ENCODE assay signal across 9 mouse cellular contexts in genomic region chr16:34996133-34996532, GRCm38 (mm10). TPM values are rescaled to one million over a fixed set of nuclear protein-coding genes. Genes with fewer than 3 reads are reported as not detected.
DNase-seq lines count a peak whose midpoint lies in the region; ATAC-seq and TF ChIP-seq lines count a peak whose summit lies in the region.
"Had no signal": no experiment of that assay in that cellular context is flagged by ENCODE, and none has a peak within 500 bp of the region (broad histone marks: within the 10 kb centered on the region; RNA-seq: fewer than 3 reads in every experiment).

No protein-coding gene starts in this region.

- peak; percentile 69 for ATAC-seq in common myeloid progenitor, adult 5-6 weeks (replicated peaks; ENCODE audit: low read depth, poor library complexity, severe bottlenecking)
- ATAC-seq in heart, postnatal 0 days (ENCODE audit: insufficient read depth, low read depth): peak; percentile 69
- no peak for ATAC-seq in neural tube, embryonic 15.5 days (ENCODE audit: low FRiP score)

- H3K27me3 ChIP-seq in heart, postnatal 0 days (ENCODE audit: control insufficient read depth, insufficient read depth, low read length): no peaks in the 10 kb centered on the region
- no peaks in the 10 kb centered on the region for H3K27me3 ChIP-seq in neural tube, embryonic 15.5 days (replicated peaks)
- H3K27me3 ChIP-seq: embryonic facial prominence, embryonic 12.5 days had no signal

- no peaks in the 10 kb centered on the region for H3K9me3 ChIP-seq in heart, postnatal 0 days (replicated peaks; ENCODE audit: control insufficient read depth, low read length)
- no peaks in the 10 kb centered on the region for H3K9me3 ChIP-seq in neural tube, embryonic 15.5 days (replicated peaks)
- H3K9me3 ChIP-seq: embryonic facial prominence, embryonic 12.5 days had no signal

- H3K4me1 ChIP-seq in heart, postnatal 0 days (ENCODE audit: control insufficient read depth, insufficient read depth): peaks cover 11% of the 10 kb centered on the region
- peaks cover 25% of the 10 kb centered on the region for H3K4me1 ChIP-seq in neural tube, embryonic 15.5 days

- WGBS in heart, postnatal 0 days: 24% methylated on average over 5 of the region's 5 CpGs
- WGBS in neural tube, embryonic 15.5 days: 56% methylated on average over 5 of the region's 5 CpGs

- no peak for TF ChIP-seq EP300 in heart, postnatal 0 days (IDR thresholded peaks at IDR 0.05; ENCODE audit: low read depth)

- TF ChIP-seq CTCF in heart, postnatal 0 days (IDR thresholded peaks at IDR 0.05; ENCODE audit: low read depth): no peak

- H3K9ac ChIP-seq in heart, postnatal 0 days (replicated peaks; ENCODE audit: low read depth, low read length): no peak overlapping the region
- H3K9ac ChIP-seq in neural tube, embryonic 15.5 days (replicated peaks): no peak overlapping the region
- H3K9ac ChIP-seq: embryonic facial prominence, embryonic 12.5 days had no signal

- no peaks in the 10 kb centered on the region for H3K36me3 ChIP-seq in heart, postnatal 0 days (replicated peaks; ENCODE audit: control insufficient read depth, insufficient read depth, low read length)
- H3K36me3 ChIP-seq in neural tube, embryonic 15.5 days: no peaks in the 10 kb centered on the region
- H3K36me3 ChIP-seq: embryonic facial prominence, embryonic 12.5 days had no signal

- DNase-seq in 3134 (ENCODE audit: extremely low read depth, insufficient read length, low spot score) (peak; percentile 69), 3T3-L1 (ENCODE audit: low read depth, low spot score) (peak; percentile 97)
- peak; percentile 36 for DNase-seq in heart, postnatal 0 days (ENCODE audit: low spot score)
- DNase-seq in layer of hippocampus, adult 9-11 months: peak; percentile 86
- DNase-seq in ovary, postnatal 36 days (ENCODE audit: low spot score): peak; percentile 75
- DNase-seq in thymus, postnatal 10 days (ENCODE audit: low spot score in 2 of 2): no peak

- peak overlapping the region; percentile 34; the same call in 1 of the 2 replicates for H3K27ac ChIP-seq in heart, postnatal 0 days (ENCODE audit: low read depth)
- no peak overlapping the region for H3K27ac ChIP-seq in neural tube, embryonic 15.5 days (replicated peaks)
- H3K27ac ChIP-seq: embryonic facial prominence, embryonic 12.5 days had no signal

- H3K4me2 ChIP-seq in heart, postnatal 0 days (ENCODE audit: low read depth, low read length): no peak overlapping the region
- H3K4me2 ChIP-seq in neural tube, embryonic 15.5 days: no peak overlapping the region
- H3K4me2 ChIP-seq: embryonic facial prominence, embryonic 12.5 days had no signal

- H3K4me3 ChIP-seq in heart, postnatal 0 days (ENCODE audit: low read depth, low read length): no peak overlapping the region; the same call in 1 of the 2 replicates
- no peak overlapping the region for H3K4me3 ChIP-seq in neural tube, embryonic 15.5 days (replicated peaks)
- H3K4me3 ChIP-seq: embryonic facial prominence, embryonic 12.5 days had no signal

RNA-seq across cellular contexts. Expression of gene Hacd2, which starts 26.1 kb away (rescaled TPM):
- total RNA-seq in common myeloid progenitor, adult 5-6 weeks (2017): 5.7 and 7.7 TPM in 2 replicates
- 2.6 and 6.1 TPM in 2 replicates for total RNA-seq in heart, postnatal 0 days (2014; rRNA removed; ENCODE audit: low replicate concordance)
- 34.1 and 34.2 TPM in 2 replicates for polyA plus RNA-seq in heart, postnatal 0 days (2015; fragmentation: Nextera tagmentation; extraction: Ambion mirVana)
- polyA plus RNA-seq in neural tube, embryonic 15.5 days (2015; fragmentation: Nextera tagmentation; extraction: Ambion mirVana): 49.1 and 55.2 TPM in 2 replicates

Comparison
In these comparisons a context has a peak if more than half of its experiments do, and no peak if none do; other contexts are left out.
1. DNase-seq: peak in 3134 (single experiment), 3T3-L1 (single experiment), heart, postnatal 0 days (single experiment), layer of hippocampus, adult 9-11 months (single experiment) and ovary, postnatal 36 days (single experiment); none in thymus, postnatal 10 days (0 of 2).